19 mouse cellular contexts compared by ENCODE assay signal in genomic region chr10:45366987-45367705, GRCm38 (mm10). TPM values are rescaled to one million over a fixed set of nuclear protein-coding genes. Genes with fewer than 3 reads are reported as not detected.
DNase-seq lines count a peak whose midpoint lies in the region; ATAC-seq and TF ChIP-seq lines count a peak whose summit lies in the region.
"Had no signal": no experiment of that assay in that cellular context is flagged by ENCODE, and none has a peak within 500 bp of the region (broad histone marks: within the 10 kb centered on the region; RNA-seq: fewer than 3 reads in every experiment).

No protein-coding gene starts in this region.

- no peak overlapping the region for H3K9ac ChIP-seq in kidney, postnatal 0 days (ENCODE audit: low read depth, low read length)
- no peak overlapping the region for H3K9ac ChIP-seq in kidney, embryonic 15.5 days
- H3K9ac ChIP-seq in midbrain, embryonic 11.5 days (ENCODE audit: low read length) = no peak overlapping the region
- no peak overlapping the region for H3K9ac ChIP-seq in heart, embryonic 12.5 days
- H3K9ac ChIP-seq: embryonic facial prominence, embryonic 13.5 days; limb, embryonic 15.5 days had no signal

- H3K27ac ChIP-seq in kidney, postnatal 0 days = no peak overlapping the region
- H3K27ac ChIP-seq in kidney, embryonic 15.5 days = no peak overlapping the region
- no peak overlapping the region for H3K27ac ChIP-seq in midbrain, embryonic 11.5 days (ENCODE audit: low read depth, low read length)
- H3K27ac ChIP-seq in heart, embryonic 12.5 days (ENCODE audit: poor library complexity, severe bottlenecking) = no peak overlapping the region
- H3K27ac ChIP-seq: embryonic facial prominence, embryonic 13.5 days; forebrain, embryonic 10.5 days; limb, embryonic 15.5 days had no signal

- H3K4me3 ChIP-seq in kidney, postnatal 0 days (replicated peaks; ENCODE audit: low read depth, low read length) = no peak overlapping the region
- no peak overlapping the region for H3K4me3 ChIP-seq in kidney, embryonic 15.5 days (replicated peaks)
- no peak overlapping the region for H3K4me3 ChIP-seq in E14TG2a.4 (replicated peaks; ENCODE audit: low read length)
- H3K4me3 ChIP-seq in midbrain, embryonic 11.5 days (ENCODE audit: low read depth, low read length) = no peak overlapping the region
- H3K4me3 ChIP-seq in heart, embryonic 12.5 days = no peak overlapping the region
- H3K4me3 ChIP-seq: embryonic facial prominence, embryonic 13.5 days; forebrain, embryonic 10.5 days; limb, embryonic 15.5 days had no signal

- no peaks in the 10 kb centered on the region for H3K9me3 ChIP-seq in kidney, postnatal 0 days (replicated peaks; ENCODE audit: low read length)
- H3K9me3 ChIP-seq in kidney, embryonic 15.5 days (replicated peaks) = no peaks in the 10 kb centered on the region
- no peaks in the 10 kb centered on the region for H3K9me3 ChIP-seq in E14TG2a.4 (ENCODE audit: low read length)
- no peaks in the 10 kb centered on the region for H3K9me3 ChIP-seq in midbrain, embryonic 11.5 days (ENCODE audit: control insufficient read depth, low read length)
- no peaks in the 10 kb centered on the region for H3K9me3 ChIP-seq in heart, embryonic 12.5 days (replicated peaks)
- H3K9me3 ChIP-seq: embryonic facial prominence, embryonic 13.5 days; forebrain, embryonic 10.5 days; limb, embryonic 15.5 days had no signal

- no peaks in the 10 kb centered on the region for H3K4me1 ChIP-seq in kidney, postnatal 0 days (replicated peaks; ENCODE audit: insufficient read depth, low read length)
- no peaks in the 10 kb centered on the region for H3K4me1 ChIP-seq in kidney, embryonic 15.5 days
- peaks cover 12% of the 10 kb centered on the region for H3K4me1 ChIP-seq in E14TG2a.4 (replicated peaks; ENCODE audit: low read depth, low read length)
- H3K4me1 ChIP-seq in midbrain, embryonic 11.5 days (ENCODE audit: control insufficient read depth, insufficient read depth, low read length) = no peaks in the 10 kb centered on the region
- peaks cover 19% of the 10 kb centered on the region for H3K4me1 ChIP-seq in heart, embryonic 12.5 days (replicated peaks)

- peak; percentile 34; the same call in 1 of the 2 replicates for TF ChIP-seq CTCF in kidney, postnatal 0 days (IDR thresholded peaks at IDR 0.05; ENCODE audit: low read depth)
- peak; percentile 29 for TF ChIP-seq CTCF in E14TG2a.4 (conservative IDR thresholded peaks at IDR 0.05; ENCODE audit: low read length)

- ATAC-seq in kidney, postnatal 0 days (replicated peaks; ENCODE audit: low FRiP score, low read depth) = no peak
- ATAC-seq in kidney, embryonic 15.5 days (replicated peaks; ENCODE audit: low FRiP score) = no peak
- no peak for ATAC-seq in midbrain, embryonic 11.5 days (ENCODE audit: low FRiP score)
- no peak for ATAC-seq in heart, embryonic 12.5 days (ENCODE audit: insufficient number of reproducible peaks, low FRiP score)
- ATAC-seq: inflammation-experienced regulatory T-cells, adult 6 months had no signal

- H3K4me2 ChIP-seq in kidney, postnatal 0 days (ENCODE audit: low read length) = no peak overlapping the region
- H3K4me2 ChIP-seq in kidney, embryonic 15.5 days = no peak overlapping the region
- H3K4me2 ChIP-seq in midbrain, embryonic 11.5 days = no peak overlapping the region
- H3K4me2 ChIP-seq in heart, embryonic 12.5 days = no peak overlapping the region
- H3K4me2 ChIP-seq: embryonic facial prominence, embryonic 13.5 days; limb, embryonic 15.5 days had no signal

- WGBS in kidney, postnatal 0 days = 86% methylated on average over 17 of the region's 17 CpGs
- 87% methylated on average over 17 of the region's 17 CpGs for WGBS in kidney, embryonic 15.5 days
- 90% methylated on average over 17 of the region's 17 CpGs for WGBS in midbrain, embryonic 11.5 days
- WGBS in heart, embryonic 12.5 days = 83% methylated on average over 17 of the region's 17 CpGs

- no peaks in the 10 kb centered on the region for H3K27me3 ChIP-seq in kidney, postnatal 0 days (ENCODE audit: insufficient read depth, low read length)
- no peaks in the 10 kb centered on the region for H3K27me3 ChIP-seq in kidney, embryonic 15.5 days
- H3K27me3 ChIP-seq in E14TG2a.4 (ENCODE audit: insufficient read depth, low read length) = peaks cover 5% of the 10 kb centered on the region; the same call in 1 of the 2 replicates
- no peaks in the 10 kb centered on the region for H3K27me3 ChIP-seq in midbrain, embryonic 11.5 days (ENCODE audit: control insufficient read depth, insufficient read depth, low read length)
- no peaks in the 10 kb centered on the region for H3K27me3 ChIP-seq in heart, embryonic 12.5 days (replicated peaks)
- H3K27me3 ChIP-seq: CH12.LX; embryonic facial prominence, embryonic 13.5 days; limb, embryonic 15.5 days had no signal

- DNase-seq in kidney, postnatal 0 days (ENCODE audit: low spot score) = no peak
- peak; percentile 15 for DNase-seq in 416B (ENCODE audit: low read depth)
- DNase-seq in midbrain, embryonic 11.5 days (ENCODE audit: low spot score, missing footprints) = peak; percentile 72
- no peak for DNase-seq in urinary bladder, adult 2 months (ENCODE audit: low spot score)
- no peak for DNase-seq in embryo, embryonic 11 days
- DNase-seq: cerebellum, adult 18-20 months; kidney, postnatal 10 days; layer of hippocampus, adult 9-11 months; lung, postnatal 14 days; right cerebral cortex, adult 18-20 months; thymus, postnatal 36 days had no signal

- no peaks in the 10 kb centered on the region for H3K36me3 ChIP-seq in kidney, postnatal 0 days (ENCODE audit: insufficient read depth, low read length)
- no peaks in the 10 kb centered on the region for H3K36me3 ChIP-seq in kidney, embryonic 15.5 days
- no peaks in the 10 kb centered on the region for H3K36me3 ChIP-seq in E14TG2a.4 (ENCODE audit: insufficient read depth, low read length)
- H3K36me3 ChIP-seq in midbrain, embryonic 11.5 days (ENCODE audit: control insufficient read depth, insufficient read depth, low read length) = no peaks in the 10 kb centered on the region
- peaks cover 63% of the 10 kb centered on the region for H3K36me3 ChIP-seq in heart, embryonic 12.5 days
- H3K36me3 ChIP-seq: embryonic facial prominence, embryonic 13.5 days; forebrain, embryonic 10.5 days; limb, embryonic 15.5 days had no signal

RNA-seq across cellular contexts. Expression of gene Bves, which starts 31.6 kb away (rescaled TPM):
- polyA plus RNA-seq in kidney, postnatal 0 days (2015; fragmentation: Nextera tagmentation; extraction: Ambion mirVana) = 0.91 and 0.93 TPM in 2 replicates
- polyA plus RNA-seq in kidney, embryonic 15.5 days (2015; fragmentation: Nextera tagmentation; extraction: Ambion mirVana) = 1.5 and 2.1 TPM in 2 replicates
- 1.7 TPM in 2 replicates for polyA plus RNA-seq in midbrain, embryonic 11.5 days (2014; fragmentation: Nextera tagmentation; extraction: Ambion mirVana)
- polyA plus RNA-seq in urinary bladder, adult 2 months (2012; rRNA removed) = 53.7 and 57.4 TPM in 2 replicates
- polyA plus RNA-seq in heart, embryonic 12.5 days (2016; fragmentation: Nextera tagmentation; extraction: Ambion mirVana) = 65.6 and 66.4 TPM in 2 replicates
- polyA plus RNA-seq: inflammation-experienced regulatory T-cells, adult 6 months had no signal

Comparison
In these comparisons a context has a peak if more than half of its experiments do, and no peak if none do; other contexts are left out.
1. DNase-seq: peak in 416B (single experiment) and midbrain, embryonic 11.5 days (single experiment); none in kidney, postnatal 0 days (single experiment), urinary bladder, adult 2 months (single experiment) and embryo, embryonic 11 days (single experiment).
2. RNA of gene Bves, which starts 31.6 kb away (polyA plus RNA-seq): 65.6 to 66.4 TPM in heart, embryonic 12.5 days and 53.7 to 57.4 TPM in urinary bladder, adult 2 months; 1.5 to 2.1 TPM in kidney, embryonic 15.5 days, 1.7 TPM in midbrain, embryonic 11.5 days and 0.91 to 0.93 TPM in kidney, postnatal 0 days; every median in the first group is over 10 times any median in the second.